Mouse (Mus musculus) E14TG2a.4 (cell line): ENCODE data around the gene Ano10.

Experiments used
- H3K27me3 ChIP-seq: 2 replicates; pipeline ENCODE4 v1.6.1; 2014; ENCODE audit warnings: low read length, control low read depth; ENCODE audit not compliant: insufficient read depth
- H3K36me3 ChIP-seq: 2 replicates; pipeline ENCODE4 v1.6.1; 2014; ENCODE audit warnings: low read length, control low read depth; ENCODE audit not compliant: insufficient read depth
- H3K4me1 ChIP-seq: replicated peaks from 2 replicates; pipeline ENCODE4 v1.6.1; 2014; ENCODE audit warnings: low read depth, low read length, control low read depth
- H3K4me3 ChIP-seq: replicated peaks from 2 replicates; pipeline ENCODE4 v1.5.1; 2014; ENCODE audit warnings: mild to moderate bottlenecking, low read length
- H3K9me3 ChIP-seq: 2 replicates; pipeline ENCODE4 v1.6.1; 2014; ENCODE audit warnings: low read length, control low read depth
- CTCF ChIP-seq: conservative IDR thresholded peaks from 2 replicates; pipeline ENCODE4 v1.5.1; 2014; ENCODE audit warnings: low read length
- NANOG ChIP-seq: IDR thresholded peaks from 2 replicates; pipeline ENCODE4 v1.6.1; 2014; ENCODE audit warnings: borderline replicate concordance, low read length, mixed read lengths
- POU5F1 ChIP-seq: IDR thresholded peaks from 2 replicates; pipeline ENCODE4 v1.6.1; 2014; ENCODE audit warnings: low read length, borderline replicate concordance

Gene Ano10

GRCm38 (mm10) chr9:122149997-122150826, 144.0 kb downstream of the Ano10 start:
- no peaks in the 10 kb centered on the region for H3K27me3 ChIP-seq
- peaks cover 14% of the 10 kb centered on the region for H3K4me1 ChIP-seq
- TF ChIP-seq NANOG (no peak), CTCF (no peak), POU5F1 (no peak)
- H3K4me3 ChIP-seq = no peak overlapping the region
- no peaks in the 10 kb centered on the region for H3K36me3 ChIP-seq
- H3K9me3 ChIP-seq = no peaks in the 10 kb centered on the region

GRCm38 (mm10) chr9:122148356-122148755, 145.9 kb downstream of the Ano10 start:
- peaks cover 14% of the 10 kb centered on the region for H3K4me1 ChIP-seq
- H3K4me3 ChIP-seq = no peak overlapping the region
- no peaks in the 10 kb centered on the region for H3K27me3 ChIP-seq
- H3K9me3 ChIP-seq = peaks cover 5% of the 10 kb centered on the region; the same call in 1 of the 2 replicates
- peaks cover 5% of the 10 kb centered on the region for H3K36me3 ChIP-seq
- TF ChIP-seq POU5F1 (no peak), NANOG (no peak), CTCF (no peak)

GRCm38 (mm10) chr9:122146124-122146870, 147.9 kb downstream of the Ano10 start:
- peaks cover 5% of the 10 kb centered on the region for H3K36me3 ChIP-seq
- no peak overlapping the region for H3K4me3 ChIP-seq
- no peak for TF ChIP-seq CTCF
- no peak for TF ChIP-seq NANOG
- no peak for TF ChIP-seq POU5F1

GRCm38 (mm10) chr9:122145677-122146076, 148.5 kb downstream of the Ano10 start:
- TF ChIP-seq CTCF (no peak), NANOG (no peak), POU5F1 (no peak)
- H3K4me3 ChIP-seq = no peak overlapping the region
- peaks cover 14% of the 10 kb centered on the region for H3K4me1 ChIP-seq
- peaks cover 5% of the 10 kb centered on the region for H3K36me3 ChIP-seq
- no peaks in the 10 kb centered on the region for H3K27me3 ChIP-seq
- H3K9me3 ChIP-seq = peaks cover 5% of the 10 kb centered on the region; the same call in 1 of the 2 replicates

More at GRCm38 (mm10) chr9:122146124-122146870, 147.9 kb downstream of the Ano10 start:
- peaks cover 5% of the 10 kb centered on the region; the same call in 1 of the 2 replicates for H3K9me3 ChIP-seq
- peaks cover 14% of the 10 kb centered on the region for H3K4me1 ChIP-seq
- H3K27me3 ChIP-seq = no peaks in the 10 kb centered on the region

- Histone ChIP-seq H3K9me3 (peaks cover 5% of the 10 kb centered on the region; the same call in 1 of the 2 replicates), H3K27me3 (no peaks in the 10 kb centered on the region), H3K36me3 (peaks cover 5% of the 10 kb centered on the region), H3K4me3 (no peak overlapping the region), H3K4me1 (peaks cover 14% of the 10 kb centered on the region)
- TF ChIP-seq CTCF (peak; percentile 46), POU5F1 (no peak)
These were observed 149.4 kb downstream of the Ano10 start for GRCm38 (mm10) chr9:122144776-122145175.

GRCm38 (mm10) chr9:122143219-122143618, 151.0 kb downstream of the Ano10 start:
- H3K4me3 ChIP-seq = no peak overlapping the region
- H3K9me3 ChIP-seq = peaks cover 5% of the 10 kb centered on the region; the same call in 1 of the 2 replicates
- H3K4me1 ChIP-seq = peaks cover 14% of the 10 kb centered on the region
- no peaks in the 10 kb centered on the region for H3K27me3 ChIP-seq
- no peak for TF ChIP-seq NANOG
- no peak for TF ChIP-seq CTCF
- no peak for TF ChIP-seq POU5F1
- peaks cover 5% of the 10 kb centered on the region for H3K36me3 ChIP-seq

GRCm38 (mm10) chr9:122139236-122139635, 155.0 kb downstream of the Ano10 start:
- H3K27me3 ChIP-seq = no peaks in the 10 kb centered on the region
- peaks cover 5% of the 10 kb centered on the region; the same call in 1 of the 2 replicates for H3K36me3 ChIP-seq
- no peak for TF ChIP-seq NANOG
- no peak for TF ChIP-seq POU5F1
- no peak for TF ChIP-seq CTCF
- no peaks in the 10 kb centered on the region for H3K9me3 ChIP-seq
- H3K4me3 ChIP-seq = no peak overlapping the region
- no peaks in the 10 kb centered on the region for H3K4me1 ChIP-seq

GRCm38 (mm10) chr9:122138371-122139029, 155.7 kb downstream of the Ano10 start:
- Histone ChIP-seq H3K4me1 (no peaks in the 10 kb centered on the region), H3K9me3 (no peaks in the 10 kb centered on the region), H3K27me3 (no peaks in the 10 kb centered on the region), H3K36me3 (peaks cover 5% of the 10 kb centered on the region; the same call in 1 of the 2 replicates), H3K4me3 (no peak overlapping the region)
- TF ChIP-seq CTCF = no peak
- TF ChIP-seq POU5F1 = no peak
- no peak for TF ChIP-seq NANOG
